Mouse (Mus musculus) T-cell, adult 2 months (primary cell): Measurements from ENCODE around the gene Chil1.

Source experiments
- DNase-seq: peaks from one replicate; pipeline ENCODE4 v3.0.0; 2022; ENCODE audit warnings: low spot score

Chil1 gene

GRCm38 (mm10) chr1:134182025-134182424 lies at the start of gene Chil1:
Chil1 (plus strand) TSS chr1:134182176.
- no peak for DNase-seq

GRCm38 (mm10) chr1:134133316-134133715 lies 48.7 kb upstream of the Chil1 start:
- DNase-seq = no peak

- no peak for DNase-seq
Measured at GRCm38 (mm10) chr1:134136351-134136750, 45.6 kb upstream of the Chil1 start.

- no peak for DNase-seq
Measured at GRCm38 (mm10) chr1:134138424-134138823, 43.6 kb upstream of the Chil1 start.

GRCm38 (mm10) chr1:134142363-134142794 lies 39.6 kb upstream of the Chil1 start:
- no peak for DNase-seq

- no peak for DNase-seq
Measured at GRCm38 (mm10) chr1:134146066-134146465, 35.9 kb upstream of the Chil1 start.

- no peak for DNase-seq
Measured at GRCm38 (mm10) chr1:134150076-134150475, 31.9 kb upstream of the Chil1 start.

- DNase-seq = no peak
Measured at GRCm38 (mm10) chr1:134150745-134151144, 31.2 kb upstream of the Chil1 start.

- peak; percentile 35 for DNase-seq
Measured at GRCm38 (mm10) chr1:134151655-134152412, 30.1 kb upstream of the Chil1 start.

- no peak for DNase-seq
Measured at GRCm38 (mm10) chr1:134152626-134153590, 29.1 kb upstream of the Chil1 start.

GRCm38 (mm10) chr1:134154121-134154520 lies 27.9 kb upstream of the Chil1 start:
- DNase-seq = no peak

- no peak for DNase-seq
Measured at GRCm38 (mm10) chr1:134154655-134155054, 27.3 kb upstream of the Chil1 start.

- DNase-seq = no peak
Measured at GRCm38 (mm10) chr1:134160404-134160803, 21.6 kb upstream of the Chil1 start.

GRCm38 (mm10) chr1:134161399-134161798 lies 20.6 kb upstream of the Chil1 start:
- no peak for DNase-seq

- DNase-seq = no peak
Measured at GRCm38 (mm10) chr1:134162510-134163225, 19.3 kb upstream of the Chil1 start.

- no peak for DNase-seq
Measured at GRCm38 (mm10) chr1:134163476-134163875, 18.5 kb upstream of the Chil1 start.

- no peak for DNase-seq
Measured at GRCm38 (mm10) chr1:134164454-134164853, 17.5 kb upstream of the Chil1 start.

GRCm38 (mm10) chr1:134166547-134166946 lies 15.4 kb upstream of the Chil1 start:
- DNase-seq = no peak

- no peak for DNase-seq
Measured at GRCm38 (mm10) chr1:134167416-134168305, 14.3 kb upstream of the Chil1 start.

GRCm38 (mm10) chr1:134168567-134168966 lies 13.4 kb upstream of the Chil1 start:
- no peak for DNase-seq
